Mouse (Mus musculus): ENCODE measurements at regions not wholly inside any gene's neighbourhood (a gene's known extent, or its start where the extent isn't known, plus 50 kb on each side); places are given as distances from the start of the nearest gene placed in this dataset.

GRCm38 (mm10) chr2:174848981-174849681, 88.7 kb downstream of the Edn3 start:
- TF ChIP-seq CTCF (IDR thresholded peaks at IDR 0.05): no peak
- no peak for DNase-seq
- intact Hi-C loops (cut with DNase I): no loop called here
- H3K4me3 ChIP-seq: no peak overlapping the region
- H3K27ac ChIP-seq: no peak overlapping the region

GRCm38 (mm10) chr2:174850860-174851259, 90.4 kb downstream of the Edn3 start:
- no peak for TF ChIP-seq CTCF (IDR thresholded peaks at IDR 0.05)
- Histone ChIP-seq H3K4me3 (no peak overlapping the region), H3K27ac (no peak overlapping the region)
- DNase-seq: no peak
- intact Hi-C loops (cut with DNase I): loop anchor here (10.0 kb wide), 1 partner anchor 386 kb away; the partner anchor contains the start of gene Atp5e

- Histone ChIP-seq H3K27ac (no peak overlapping the region), H3K4me3 (no peak overlapping the region)
- intact Hi-C loops (cut with DNase I): loop anchor here (10.0 kb wide), 1 partner anchor 387 kb away; the partner anchor contains the start of gene Atp5e
- DNase-seq: peak; percentile 74
- TF ChIP-seq CTCF (IDR thresholded peaks at IDR 0.05): peak; percentile 80
These were observed 91.3 kb downstream of the Edn3 start for GRCm38 (mm10) chr2:174851525-174852330.

GRCm38 (mm10) chr2:174853786-174854185, 93.4 kb downstream of the Edn3 start:
- Histone ChIP-seq H3K4me3 (no peak overlapping the region), H3K27ac (no peak overlapping the region)
- DNase-seq: no peak
- intact Hi-C loops (cut with DNase I): loop anchor here (1.0 to 10.0 kb wide), 2 partner anchors 389 to 542 kb away; partner anchors contain the start of gene Atp5e
- TF ChIP-seq CTCF (IDR thresholded peaks at IDR 0.05): no peak

GRCm38 (mm10) chr2:174855548-174855947, 95.1 kb downstream of the Edn3 start:
- DNase-seq: no peak
- TF ChIP-seq CTCF (IDR thresholded peaks at IDR 0.05): no peak
- intact Hi-C loops (cut with DNase I): loop anchor here (5.0 to 10.0 kb wide), 2 partner anchors 183 to 391 kb away; partner anchors contain the start of gene Atp5e
- Histone ChIP-seq H3K4me3 (no peak overlapping the region), H3K27ac (no peak overlapping the region)

- intact Hi-C loops (cut with DNase I): loop anchor here (5.0 to 10.0 kb wide), 2 partner anchors 184 to 391 kb away; partner anchors contain the start of gene Atp5e
- no peak for DNase-seq
- no peak overlapping the region for H3K4me3 ChIP-seq
- TF ChIP-seq CTCF (IDR thresholded peaks at IDR 0.05): no peak
- no peak overlapping the region for H3K27ac ChIP-seq
These were observed 95.7 kb downstream of the Edn3 start for GRCm38 (mm10) chr2:174856135-174856534.

- Histone ChIP-seq H3K4me3 (peak overlapping the region; percentile 52), H3K27ac (peak overlapping the region; percentile 80)
- DNase-seq: peak; percentile 84
- TF ChIP-seq CTCF (IDR thresholded peaks at IDR 0.05): peak; percentile 75
- intact Hi-C loops (cut with DNase I): loop anchor here (2.0 to 10.0 kb wide), 4 partner anchors 43 to 547 kb away; partner anchors contain the start of gene Atp5e
These were observed 97.8 kb downstream of the Edn3 start for GRCm38 (mm10) chr2:174858011-174858834.

GRCm38 (mm10) chr2:174858835-174859215, 98.4 kb downstream of the Edn3 start:
- intact Hi-C loops (cut with DNase I): loop anchor here (2.0 to 10.0 kb wide), 4 partner anchors 42 to 548 kb away; partner anchors contain the start of gene Atp5e
- H3K4me3 ChIP-seq: peak overlapping the region; percentile 52
- TF ChIP-seq CTCF (IDR thresholded peaks at IDR 0.05): no peak
- DNase-seq: no peak
- peak overlapping the region; percentile 80 for H3K27ac ChIP-seq

GRCm38 (mm10) chr2:174859533-174859932, 99.1 kb downstream of the Edn3 start:
- H3K4me3 ChIP-seq: no peak overlapping the region
- peak; percentile 74 for TF ChIP-seq CTCF (IDR thresholded peaks at IDR 0.05)
- H3K27ac ChIP-seq: peak overlapping the region; percentile 80
- intact Hi-C loops (cut with DNase I): loop anchor here (2.0 to 10.0 kb wide), 4 partner anchors 41 to 549 kb away; partner anchors contain the start of gene Atp5e
- peak; percentile 38 for DNase-seq

GRCm38 (mm10) chr2:174864657-174865056, 104.2 kb downstream of the Edn3 start:
- Histone ChIP-seq H3K27ac (no peak overlapping the region), H3K4me3 (no peak overlapping the region)
- intact Hi-C loops (cut with DNase I): no loop called here
- TF ChIP-seq CTCF (IDR thresholded peaks at IDR 0.05): no peak
- DNase-seq: no peak

- intact Hi-C loops (cut with DNase I): no loop called here
- no peak overlapping the region for H3K4me3 ChIP-seq
- no peak overlapping the region for H3K27ac ChIP-seq
- no peak for TF ChIP-seq CTCF (IDR thresholded peaks at IDR 0.05)
- DNase-seq: no peak
These were observed 106.1 kb downstream of the Edn3 start for GRCm38 (mm10) chr2:174866546-174866945.

GRCm38 (mm10) chr2:174867397-174867796, 107.0 kb downstream of the Edn3 start:
- no peak for DNase-seq
- Histone ChIP-seq H3K4me3 (no peak overlapping the region), H3K27ac (no peak overlapping the region)
- intact Hi-C loops (cut with DNase I): no loop called here
- TF ChIP-seq CTCF (IDR thresholded peaks at IDR 0.05): no peak
